Mouse (Mus musculus): ENCODE results near the gene Il1rapl1. TPM values are rescaled to one million over a fixed set of nuclear protein-coding genes. Genes with fewer than 3 reads are reported as not detected.

The Il1rapl1 gene
- polyA plus RNA-seq (2017; shearing (Covaris generic)), result not detected

DNA sequence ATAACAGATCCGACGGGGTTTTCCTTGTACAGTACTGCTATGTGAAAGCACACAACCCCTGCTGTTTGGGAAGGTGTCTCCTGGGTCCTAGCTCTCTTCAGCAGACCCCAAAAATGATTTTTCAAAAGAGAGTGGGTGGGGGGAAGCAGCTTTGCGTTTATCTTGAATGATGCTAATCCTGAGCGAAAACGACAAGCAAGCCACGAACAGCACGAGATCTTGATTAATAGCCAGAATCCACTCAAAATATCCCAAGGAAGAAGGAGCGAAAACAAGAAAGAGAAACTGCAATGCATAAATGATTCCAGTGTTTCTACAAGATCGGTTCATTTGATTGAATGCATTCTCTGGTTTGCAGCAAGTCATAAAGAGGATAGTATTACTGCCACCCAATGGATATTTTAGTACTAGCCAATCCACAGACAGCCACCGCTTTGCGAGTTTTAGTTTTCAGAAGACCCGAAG lies at the start of gene Il1rapl1:
Gene Il1rapl1, minus strand, starts transcription at position 37 of the 465 bp plus-strand sequence.

